Mouse (Mus musculus) erythroblast, embryonic 14.5 days (primary cell): ENCODE results near the gene Mms19. TPM values are rescaled to one million over a fixed set of nuclear protein-coding genes. Genes with fewer than 3 reads are reported as not detected.
A peak's percentile ranks its signal among the peaks of the same experiment; 100 is the strongest.
"Not testable (repeated sequence)": the region's sequence is repeated elsewhere in the genome, so short reads cannot be mapped to it uniquely, and the experiment has no call there.

ENCODE experiments used
- H3K27me3 ChIP-seq: 2 replicates; pipeline ENCODE4 v1.6.1; 2012; ENCODE audit warnings: inconsistent platforms; ENCODE audit not compliant: control insufficient read depth
- H3K36me3 ChIP-seq: 2 replicates; pipeline ENCODE4 v1.6.1; 2012; ENCODE audit warnings: mild to moderate bottlenecking, inconsistent platforms; ENCODE audit not compliant: control insufficient read depth
- H3K4me1 ChIP-seq: 2 replicates; pipeline ENCODE4 v1.6.1; 2012; ENCODE audit warnings: inconsistent platforms; ENCODE audit not compliant: control insufficient read depth
- H3K4me3 ChIP-seq: replicated peaks from 2 replicates; pipeline ENCODE3; 2012; ENCODE audit warnings: moderate library complexity, mild to moderate bottlenecking, inconsistent platforms
- H3K9me3 ChIP-seq: 2 replicates; pipeline ENCODE4 v1.6.1; 2012; ENCODE audit warnings: low read length, inconsistent platforms, mixed read lengths; ENCODE audit not compliant: control insufficient read depth
- GATA1 ChIP-seq: IDR thresholded peaks from 2 replicates; pipeline ENCODE4 v1.6.1; 2012; ENCODE audit warnings: low read length, inconsistent platforms, mixed read lengths
- TAL1 ChIP-seq: IDR thresholded peaks from 3 replicates; pipeline ENCODE4 v1.6.1; 2012; ENCODE audit warnings: low read length, inconsistent platforms, mixed read lengths
- polyA plus RNA-seq: library from polyadenylated mRNA; stranded (reverse); fragments of >175 nt; gene quantifications from 2 replicates; pipeline ENCODE4 v1.2.3, GENCODE M21; 2012

Gene Mms19
- polyA plus RNA-seq, 1 experiment = 0.65 TPM

DNA sequence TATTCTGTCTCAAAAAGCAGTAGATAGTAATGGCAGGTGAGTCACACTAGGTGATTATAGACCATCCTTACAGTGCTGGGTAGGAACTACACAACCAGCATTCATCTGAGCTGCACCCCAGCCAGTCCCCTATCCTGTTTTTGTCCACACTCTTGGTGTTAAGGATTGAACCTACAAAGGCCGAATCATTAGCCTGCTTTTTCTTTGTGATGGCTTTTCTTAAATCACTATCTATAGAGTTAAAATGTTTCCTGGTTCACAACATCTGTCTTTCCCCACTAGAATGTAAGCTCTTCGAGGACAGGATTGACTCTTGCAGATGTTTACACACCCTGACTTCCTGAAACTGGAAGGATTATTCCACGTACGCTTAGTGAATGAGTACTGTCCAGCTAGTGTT is 61.5 kb downstream of the Mms19 start:
- H3K4me3 ChIP-seq = no peak overlapping the region
- H3K36me3 ChIP-seq = peaks cover 80% of the 10 kb centered on the region
- no peaks in the 10 kb centered on the region for H3K4me1 ChIP-seq
- H3K9me3 ChIP-seq = no peaks in the 10 kb centered on the region
- no peaks in the 10 kb centered on the region for H3K27me3 ChIP-seq
- TF ChIP-seq GATA1 (no peak), TAL1 (no peak)

DNA sequence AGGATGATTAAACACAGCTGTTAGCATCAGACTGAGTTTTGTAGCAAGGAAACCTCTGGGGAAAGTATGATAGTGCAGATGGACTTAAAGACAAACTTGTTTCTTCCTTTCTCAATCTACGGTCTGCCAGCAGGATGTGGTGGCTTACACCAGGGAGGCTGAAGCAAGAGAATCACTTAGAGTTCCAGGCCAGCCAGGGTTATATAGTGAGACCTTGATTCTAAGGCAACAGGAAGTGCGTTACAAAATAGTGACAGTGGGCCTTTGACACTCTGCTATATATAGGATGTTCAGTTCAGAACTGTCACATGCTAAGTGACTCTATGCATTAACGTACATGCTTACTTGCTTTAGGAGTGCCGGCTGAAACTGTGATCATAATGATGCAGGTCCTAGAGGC is 64.1 kb downstream of the Mms19 start:
- no peak for TF ChIP-seq TAL1
- TF ChIP-seq GATA1 = no peak
- H3K27me3 ChIP-seq = no peaks in the 10 kb centered on the region
- H3K36me3 ChIP-seq = peaks cover 55% of the 10 kb centered on the region
- H3K4me1 ChIP-seq = peaks cover 25% of the 10 kb centered on the region
- H3K4me3 ChIP-seq = no peak overlapping the region
- no peaks in the 10 kb centered on the region for H3K9me3 ChIP-seq

DNA sequence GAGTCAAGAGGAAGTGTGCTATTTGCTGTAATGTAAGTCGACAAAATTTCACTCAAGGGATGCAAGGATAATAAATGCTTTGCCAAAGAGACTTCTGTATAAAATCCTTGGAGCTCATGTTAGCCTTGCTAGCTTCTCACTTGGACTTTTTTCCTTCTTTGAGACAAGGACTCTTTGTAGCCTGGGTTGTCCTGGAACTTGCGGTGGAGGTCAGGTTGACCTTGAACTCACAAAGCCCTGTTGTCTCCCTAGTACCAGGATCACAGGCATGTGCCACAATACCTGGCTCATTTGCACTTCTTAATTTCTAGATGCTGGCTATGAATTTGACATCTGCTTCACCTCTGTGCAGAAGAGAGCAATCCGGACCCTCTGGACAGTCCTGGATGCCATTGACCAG is 65.7 kb downstream of the Mms19 start:
- peaks cover 39% of the 10 kb centered on the region for H3K36me3 ChIP-seq
- H3K4me3 ChIP-seq = no peak overlapping the region

DNA sequence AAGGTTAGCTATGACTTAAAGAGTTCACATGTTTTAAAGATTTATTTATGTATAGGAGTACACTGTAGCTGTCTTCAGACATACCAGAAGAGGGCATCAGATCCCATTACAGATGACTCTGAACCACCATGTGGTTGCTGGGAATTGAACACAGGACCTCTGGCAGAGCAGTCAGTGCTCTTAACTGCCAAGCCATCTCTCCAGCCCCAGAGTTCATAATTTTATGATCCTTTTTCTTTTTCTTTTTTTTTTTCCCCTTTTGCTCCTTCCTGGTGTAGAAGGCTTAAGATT is 66.4 kb downstream of the Mms19 start:
- peaks cover 37% of the 10 kb centered on the region for H3K4me1 ChIP-seq
- H3K4me3 ChIP-seq = not testable (repeated sequence)

More for the DNA sequence above, 65.7 kb downstream of the Mms19 start:
- H3K4me1 ChIP-seq = peaks cover 35% of the 10 kb centered on the region
- no peaks in the 10 kb centered on the region for H3K9me3 ChIP-seq
- no peak for TF ChIP-seq GATA1
- TF ChIP-seq TAL1 = no peak
- H3K27me3 ChIP-seq = no peaks in the 10 kb centered on the region

DNA sequence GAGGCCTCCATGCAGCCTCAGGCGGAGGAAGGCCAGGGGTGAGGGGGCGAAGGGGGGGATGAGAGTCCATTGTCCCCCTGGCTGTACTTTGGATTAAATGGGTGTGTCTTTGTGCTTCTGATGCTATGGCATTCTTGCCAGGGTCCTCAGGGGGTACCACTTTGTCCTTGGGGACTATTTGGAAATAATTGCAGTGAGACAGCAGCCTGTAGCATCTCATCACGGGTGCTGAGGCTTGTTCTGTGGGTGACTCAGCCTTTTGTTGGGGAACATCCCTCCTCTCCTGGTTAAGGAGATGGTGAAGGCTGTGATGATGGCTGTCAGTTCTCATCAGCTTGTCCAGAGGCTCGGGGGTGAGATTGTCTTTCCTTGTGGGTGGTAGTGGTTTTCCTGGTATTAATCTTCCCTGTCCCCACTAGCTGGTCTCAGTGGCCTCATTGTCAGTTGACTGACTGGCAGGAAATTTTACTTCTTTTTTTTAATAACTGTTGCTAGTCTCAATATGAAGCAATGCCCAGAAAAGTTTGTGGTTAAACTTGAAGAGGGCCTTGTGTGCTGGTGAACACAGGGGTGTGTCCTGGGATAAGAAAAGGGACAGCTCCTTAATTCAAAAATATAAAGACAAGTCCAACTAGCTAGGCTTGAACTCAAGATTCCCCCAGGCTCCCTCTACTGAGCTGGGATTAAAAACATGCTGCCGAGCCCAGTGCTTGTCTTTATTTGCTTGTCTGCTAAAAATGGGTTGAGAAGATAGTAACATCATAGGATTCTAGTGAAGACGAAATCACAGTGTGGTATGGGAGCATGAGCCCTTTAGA is 67.0 kb downstream of the Mms19 start:
- Histone ChIP-seq H3K36me3 (peaks cover 30% of the 10 kb centered on the region), H3K9me3 (no peaks in the 10 kb centered on the region), H3K4me1 (peaks cover 41% of the 10 kb centered on the region), H3K4me3 (peak overlapping the region; percentile 14), H3K27me3 (no peaks in the 10 kb centered on the region)
- no peak for TF ChIP-seq TAL1
- no peak for TF ChIP-seq GATA1

More for the DNA sequence above, 66.4 kb downstream of the Mms19 start:
- H3K36me3 ChIP-seq = peaks cover 36% of the 10 kb centered on the region
- H3K9me3 ChIP-seq, H3K27me3 ChIP-seq: not testable (repeated sequence)

DNA sequence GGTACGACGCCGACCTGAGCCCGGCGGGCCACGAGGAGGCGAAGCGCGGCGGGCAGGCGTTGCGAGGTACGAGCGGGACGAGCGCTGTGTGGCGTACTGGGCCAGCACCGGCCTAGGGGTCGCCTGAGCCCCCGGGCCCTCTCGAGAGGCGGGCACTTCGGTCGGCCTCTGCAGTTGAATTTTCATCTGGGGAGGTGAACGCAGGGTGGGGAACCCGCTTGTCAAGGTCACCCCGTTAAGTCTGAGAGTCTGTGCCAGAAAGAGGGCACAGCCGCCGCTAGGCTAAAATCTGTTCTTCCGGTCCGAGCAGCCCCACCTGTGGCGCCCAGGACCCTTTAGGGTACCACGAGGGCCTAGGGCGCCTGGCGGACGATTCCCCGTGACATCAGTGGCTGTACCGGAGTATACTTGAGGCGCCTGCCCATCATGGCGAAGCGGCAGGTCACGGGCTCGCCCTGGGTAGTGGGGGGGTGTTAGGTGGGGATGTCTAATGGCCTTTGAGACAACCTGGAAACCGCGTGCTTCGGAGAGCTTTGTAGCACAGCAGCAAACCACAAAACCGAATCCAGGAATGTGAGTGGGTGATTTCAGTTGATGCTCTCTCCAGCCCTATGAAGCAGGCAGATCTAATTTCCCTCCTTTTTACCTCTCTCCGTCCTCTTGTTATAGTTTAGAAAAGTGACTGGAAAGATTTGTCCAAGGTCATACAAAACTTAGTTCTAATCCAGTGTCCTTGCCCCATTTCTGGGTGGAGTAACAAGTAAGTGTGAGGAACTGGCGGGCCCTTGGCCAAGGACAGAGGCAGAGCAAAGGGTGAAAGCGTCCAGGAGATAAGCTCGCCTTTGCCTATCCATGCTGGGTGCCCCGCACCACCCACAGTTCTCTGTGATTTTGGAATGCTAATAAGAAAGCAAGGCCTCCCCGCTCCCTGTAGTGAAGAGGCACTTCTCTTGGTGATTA is 68.6 kb downstream of the Mms19 start:
- no peaks in the 10 kb centered on the region for H3K27me3 ChIP-seq
- no peak for TF ChIP-seq TAL1
- no peak for TF ChIP-seq GATA1
- H3K9me3 ChIP-seq = no peaks in the 10 kb centered on the region
- H3K36me3 ChIP-seq = peaks cover 24% of the 10 kb centered on the region
- H3K4me3 ChIP-seq = peak overlapping the region; percentile 66
- peaks cover 53% of the 10 kb centered on the region for H3K4me1 ChIP-seq

DNA sequence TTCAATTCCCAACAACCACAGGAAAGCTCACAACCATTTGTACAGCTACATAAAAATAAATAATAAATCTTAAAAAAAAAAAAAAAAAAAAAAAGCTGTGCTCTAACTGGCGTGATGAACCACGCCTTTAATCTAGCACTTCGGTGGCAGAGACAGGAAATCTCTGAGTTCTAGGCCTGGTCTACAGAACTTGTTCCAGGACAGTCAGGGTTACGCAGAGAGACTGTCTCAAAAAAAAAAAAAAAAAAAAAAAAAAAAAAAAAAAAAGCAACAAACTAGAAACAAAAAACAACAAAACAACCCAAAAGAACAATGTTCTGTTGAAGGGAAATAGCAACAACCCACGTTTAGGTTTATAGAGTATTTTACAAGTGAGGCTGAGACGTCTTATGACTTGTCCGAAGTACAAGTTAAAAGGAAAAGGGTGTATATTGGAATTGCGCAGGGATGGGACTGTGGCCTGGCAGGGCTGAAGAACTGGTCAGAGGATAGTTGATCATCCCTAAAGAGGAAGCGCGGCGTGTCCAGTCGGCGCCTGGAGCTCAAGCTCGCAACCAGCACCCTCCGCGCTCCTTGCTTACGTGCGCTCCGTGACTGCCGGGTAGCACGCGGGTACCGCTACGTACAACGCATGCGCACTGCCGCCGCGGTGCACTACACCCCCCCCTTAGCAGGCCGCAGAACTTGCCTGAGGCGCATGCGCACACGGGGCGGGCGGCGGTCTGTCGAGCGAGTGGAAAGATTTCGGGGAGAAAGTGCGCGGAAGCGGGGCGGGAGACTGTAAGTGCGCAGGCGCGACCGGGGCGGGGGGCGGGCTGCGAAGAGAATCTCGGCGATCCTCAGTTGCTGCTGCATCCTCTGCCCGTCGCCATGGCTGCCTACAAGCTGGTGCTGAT is 69.5 kb downstream of the Mms19 start, which contains the start of gene Pgam1:
Gene Pgam1, plus strand, starts transcription at position 746 of the 896 bp plus-strand sequence.
- peaks cover 14% of the 10 kb centered on the region for H3K36me3 ChIP-seq
- TF ChIP-seq TAL1 = no peak
- no peak for TF ChIP-seq GATA1

DNA sequence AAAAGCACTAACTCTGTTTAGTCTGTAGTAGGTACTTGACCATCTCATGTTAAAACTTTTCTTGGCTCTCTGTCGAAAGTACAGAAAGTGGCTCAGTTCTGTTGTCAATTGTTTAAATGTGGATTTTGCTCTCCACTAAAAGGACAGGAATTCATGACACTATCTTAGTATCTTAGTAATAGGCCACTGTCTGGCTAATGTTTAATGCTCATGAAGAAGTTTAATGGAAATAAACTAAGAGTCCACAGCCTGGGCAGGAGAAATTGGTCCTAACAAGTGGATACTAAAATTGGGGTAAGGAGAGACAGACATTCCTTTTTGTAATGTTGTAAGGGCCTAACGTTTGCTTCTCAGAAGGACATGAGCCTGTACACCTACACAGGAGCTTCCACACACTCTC is 70.6 kb downstream of the Mms19 start:
- Histone ChIP-seq H3K27me3 (no peaks in the 10 kb centered on the region), H3K4me3 (no peak overlapping the region), H3K36me3 (peaks cover 5% of the 10 kb centered on the region), H3K4me1 (peaks cover 73% of the 10 kb centered on the region), H3K9me3 (no peaks in the 10 kb centered on the region)
- TF ChIP-seq TAL1 = no peak
- no peak for TF ChIP-seq GATA1

More for the DNA sequence above, 69.5 kb downstream of the Mms19 start, which contains the start of gene Pgam1:
- Histone ChIP-seq H3K9me3 (no peaks in the 10 kb centered on the region), H3K27me3 (no peaks in the 10 kb centered on the region), H3K4me3 (peak within 1 kb of the TSS; percentile 66), H3K4me1 (peaks cover 62% of the 10 kb centered on the region)

DNA sequence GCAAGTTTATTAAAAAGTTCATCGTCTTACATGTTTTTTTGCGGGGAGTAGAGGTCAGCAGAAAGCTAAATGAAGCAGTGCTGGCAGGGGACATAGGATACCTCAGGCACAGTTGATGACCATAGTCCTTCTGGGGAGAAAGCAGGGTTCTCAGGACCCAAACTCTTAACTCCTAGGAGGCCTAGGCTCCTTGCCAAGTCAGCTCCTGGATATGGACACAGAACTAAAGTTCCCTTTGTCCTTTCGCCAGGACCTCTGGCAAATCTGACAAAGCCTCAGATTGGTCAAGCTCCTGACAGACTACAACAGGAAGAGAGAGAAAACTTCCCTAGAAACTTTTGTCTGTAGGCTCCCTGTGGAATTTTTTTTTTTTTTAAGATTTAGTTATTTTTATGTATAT is 72.2 kb downstream of the Mms19 start:
- Histone ChIP-seq H3K36me3 (no peaks in the 10 kb centered on the region), H3K9me3 (no peaks in the 10 kb centered on the region), H3K4me3 (no peak overlapping the region), H3K4me1 (peaks cover 74% of the 10 kb centered on the region), H3K27me3 (no peaks in the 10 kb centered on the region)
- TF ChIP-seq TAL1 (no peak), GATA1 (no peak)
